Mouse (Mus musculus) CD4-positive, CD25-positive, alpha-beta regulatory T cell, adult 2 months (primary cell): Measurements from ENCODE around the gene Me1.

Experiments used
- DNase-seq: peaks from one replicate; pipeline ENCODE4 v3.0.0-alpha.2; 2012; ENCODE audit warnings: low read depth, low spot score

Me1 gene

GRCm38 (mm10) chr9:86543451-86543850 is 152.3 kb downstream of the Me1 start:
- DNase-seq: no peak

DNA sequence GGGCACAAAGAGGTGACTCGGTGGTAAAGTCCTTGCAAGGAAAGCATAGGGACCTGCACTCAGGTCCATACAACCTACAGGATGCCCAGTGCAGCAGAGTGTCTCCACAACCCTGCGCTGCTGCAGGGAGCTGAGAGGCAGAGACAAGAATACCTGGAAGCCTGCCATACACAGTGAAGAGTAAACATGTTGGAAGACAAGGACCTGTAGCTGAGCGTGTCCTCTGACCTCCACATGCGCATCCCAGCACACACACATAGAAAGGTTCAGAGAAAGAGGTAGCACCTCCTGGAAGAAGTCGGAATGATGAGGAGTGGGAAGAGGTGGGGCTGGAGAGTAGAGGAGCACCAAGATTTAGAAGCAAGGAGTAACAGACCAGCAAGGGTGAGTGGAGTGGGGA is 161.7 kb downstream of the Me1 start:
- no peak for DNase-seq
